Mouse (Mus musculus) heart, postnatal 0 days (tissue): ENCODE measurements around the gene Ggt1.

Source experiments
- CTCF ChIP-seq: IDR thresholded peaks from 2 replicates; pipeline ENCODE4 v1.5.1; 2016; ENCODE audit warnings: antibody characterized with exemption, control low read depth, low read depth
- EP300 ChIP-seq: IDR thresholded peaks from 2 replicates; pipeline ENCODE4 v1.6.1; 2016; ENCODE audit warnings: antibody characterized with exemption, low read depth

GRCm38 (mm10) chr10:75549886-75550285 lies 11.5 kb upstream of the Ggt1 start:
- no peak for TF ChIP-seq CTCF
- TF ChIP-seq EP300 = no peak
